Mouse (Mus musculus) right cerebral cortex, adult 18-20 months (tissue): ENCODE measurements around the gene Auts2.

ENCODE experiments used
- DNase-seq: peaks from one replicate; pipeline ENCODE4 v3.0.0; 2022; ENCODE audit warnings: mixed read lengths

The Auts2 gene

DNA sequence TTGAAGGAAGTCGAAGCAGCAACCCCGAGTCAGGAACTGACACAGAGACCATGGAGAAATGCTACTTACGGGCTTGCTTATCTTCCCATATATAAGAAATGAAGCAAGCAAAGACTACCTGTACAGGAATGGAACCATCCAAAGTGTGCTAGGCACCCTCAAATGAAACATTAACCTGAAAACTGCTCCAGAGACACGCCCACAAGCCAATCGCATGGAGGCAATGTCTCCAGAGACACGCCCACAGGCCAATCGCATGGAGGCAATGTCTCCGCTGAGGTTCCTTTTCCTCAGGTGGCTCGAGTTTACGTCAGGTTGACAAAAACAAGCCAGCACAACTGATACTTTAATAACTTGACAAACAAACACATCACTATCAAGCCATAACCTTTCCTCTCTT lies 379.2 kb downstream of the Auts2 start:
- no peak for DNase-seq

DNA sequence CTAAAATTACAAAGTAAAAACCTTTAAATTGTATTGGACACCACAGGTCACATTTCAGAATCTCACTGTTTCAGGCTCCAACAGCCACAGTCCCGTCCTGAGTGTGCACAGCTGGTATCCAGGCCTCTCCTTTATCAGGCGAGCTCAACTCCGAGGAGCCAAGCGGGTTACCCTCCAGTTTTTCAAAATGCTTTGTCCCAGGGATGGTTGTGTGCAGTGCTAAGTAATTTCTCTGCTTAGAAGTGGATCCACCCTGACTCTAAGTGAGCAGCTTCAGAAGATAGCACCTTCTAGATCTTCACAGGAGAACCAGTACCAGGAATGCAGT lies 381.0 kb downstream of the Auts2 start:
- DNase-seq, result no peak

DNA sequence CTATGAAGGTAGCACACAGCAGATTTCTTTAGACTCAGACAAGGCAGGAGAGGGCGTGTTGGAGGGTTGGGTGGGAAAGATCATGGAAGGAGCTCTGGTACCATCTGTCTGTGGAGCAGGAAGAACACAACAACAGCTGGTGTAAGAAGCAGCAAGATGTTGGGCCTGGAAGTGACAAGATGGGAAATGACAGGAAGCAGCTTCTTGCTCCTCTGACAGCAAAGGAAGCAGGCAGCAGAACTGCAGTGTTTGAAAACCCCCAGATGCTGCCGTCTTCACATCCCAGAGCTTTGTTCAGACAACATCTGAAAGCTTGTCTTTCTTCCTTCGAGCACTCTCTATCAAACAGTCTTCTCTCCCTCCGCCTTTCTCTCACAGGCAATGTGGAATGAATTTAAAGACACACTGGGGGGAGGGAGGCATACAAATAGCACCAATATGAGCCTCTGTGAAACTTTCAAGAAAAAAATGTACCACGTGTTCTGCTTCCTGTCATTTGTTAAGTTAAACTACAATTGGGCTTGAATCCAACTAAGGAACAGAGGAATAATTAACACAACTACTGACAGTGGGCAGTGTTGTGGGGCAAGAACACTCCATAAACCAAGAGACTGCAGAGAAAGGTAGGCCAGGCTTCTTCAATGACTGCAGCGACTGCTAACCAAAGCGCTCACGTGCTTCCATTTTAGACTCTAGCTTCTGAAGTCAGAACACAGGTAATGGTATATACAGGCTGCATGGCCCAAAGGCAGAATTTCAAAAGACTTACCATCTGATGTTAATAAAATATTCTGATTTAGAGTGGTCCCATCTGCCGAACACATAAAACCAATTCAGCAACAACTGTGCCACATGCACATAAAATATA lies 381.6 kb downstream of the Auts2 start:
- DNase-seq, result peak; percentile 75

DNA sequence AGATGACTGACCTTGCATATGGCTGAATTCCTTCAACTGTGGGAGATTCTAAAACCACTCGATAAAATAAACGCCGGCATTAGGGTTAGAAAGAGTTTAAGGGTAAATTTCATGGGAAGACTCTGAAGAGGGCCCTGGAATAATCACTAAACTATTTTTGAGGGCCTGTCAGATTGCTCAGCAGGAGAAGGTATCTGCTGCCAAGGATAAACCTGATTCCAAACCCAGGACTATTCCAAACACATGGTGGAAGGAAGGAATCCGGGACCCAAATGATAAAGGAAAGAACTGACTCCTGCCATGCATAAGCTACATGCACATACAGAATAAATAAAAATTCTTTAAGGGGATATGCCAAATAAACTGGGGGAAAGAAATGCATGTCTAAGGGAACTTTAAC lies 399.0 kb downstream of the Auts2 start:
- DNase-seq, result no peak

DNA sequence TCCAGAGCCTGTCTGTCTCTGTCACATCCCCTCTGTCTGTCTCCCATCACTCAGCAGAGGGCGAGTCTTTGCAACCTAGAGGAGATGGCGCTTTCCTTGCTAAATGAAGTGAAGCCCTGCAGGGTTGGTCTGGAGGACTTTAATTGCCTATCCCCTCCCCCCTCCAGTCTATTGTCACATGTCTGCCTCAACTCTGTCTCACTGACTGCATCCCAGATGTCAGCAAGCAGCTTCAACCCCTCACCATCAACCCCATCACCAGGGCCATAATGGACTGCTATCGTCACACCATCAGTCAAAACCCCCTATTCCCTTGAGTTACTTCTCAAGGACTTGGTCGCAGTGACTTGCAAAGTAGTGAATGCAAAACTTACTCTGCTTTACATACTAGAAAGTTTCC lies 402.3 kb downstream of the Auts2 start:
- no peak for DNase-seq

DNA sequence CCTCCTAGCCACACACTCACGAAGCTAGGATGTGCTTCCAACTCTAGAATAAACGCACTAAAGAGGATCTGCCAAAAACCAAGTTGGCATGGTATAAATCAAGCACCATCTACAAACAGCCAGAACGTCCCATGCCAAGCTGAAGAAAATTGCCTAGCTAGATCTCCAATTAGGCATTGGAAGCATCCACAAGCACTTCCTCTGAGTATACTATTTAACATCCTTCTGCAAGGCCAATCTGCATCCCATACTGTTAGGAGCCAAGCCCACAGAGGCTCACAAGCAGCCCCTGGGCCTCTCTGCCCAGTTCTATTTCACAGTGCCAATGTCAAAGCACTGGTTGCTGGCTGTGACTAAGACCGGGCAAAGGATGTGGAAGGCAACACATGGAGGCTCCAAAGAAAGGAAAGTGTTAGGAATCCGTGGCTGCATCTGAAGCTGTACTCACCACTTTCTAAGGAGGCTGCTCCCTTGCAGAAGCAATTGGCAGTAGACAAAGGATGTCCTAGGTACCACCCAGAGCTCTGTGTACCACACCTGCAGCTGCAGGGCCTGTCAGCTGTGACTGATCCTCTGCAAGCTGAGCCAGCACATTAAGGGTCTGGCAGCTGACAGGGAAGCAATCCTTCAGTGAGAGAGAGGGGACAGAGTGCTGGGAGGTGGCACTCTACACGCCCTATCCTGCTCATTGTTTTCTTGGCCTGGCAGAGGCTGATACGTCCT lies 407.0 kb downstream of the Auts2 start:
- peak; percentile 29 for DNase-seq

DNA sequence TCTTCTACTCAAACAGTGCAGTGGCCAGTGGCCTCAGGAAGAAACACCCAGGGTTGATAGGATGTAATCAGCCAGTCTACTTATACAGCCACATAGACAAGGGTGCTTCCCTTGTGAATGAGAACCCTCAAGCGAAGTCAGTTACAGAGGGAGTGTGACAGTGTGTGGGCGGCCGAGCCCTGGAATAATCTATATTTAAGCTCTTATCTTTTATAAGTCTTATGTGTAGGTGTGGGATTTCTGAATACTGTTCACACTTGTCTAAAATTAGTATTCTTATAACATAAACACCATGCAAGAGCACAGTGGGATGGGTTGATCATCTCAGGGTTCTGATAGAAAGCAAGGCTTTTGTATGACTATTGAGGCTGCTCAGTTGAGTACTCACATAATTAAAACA lies 411.2 kb downstream of the Auts2 start:
- DNase-seq, result peak; percentile 69

DNA sequence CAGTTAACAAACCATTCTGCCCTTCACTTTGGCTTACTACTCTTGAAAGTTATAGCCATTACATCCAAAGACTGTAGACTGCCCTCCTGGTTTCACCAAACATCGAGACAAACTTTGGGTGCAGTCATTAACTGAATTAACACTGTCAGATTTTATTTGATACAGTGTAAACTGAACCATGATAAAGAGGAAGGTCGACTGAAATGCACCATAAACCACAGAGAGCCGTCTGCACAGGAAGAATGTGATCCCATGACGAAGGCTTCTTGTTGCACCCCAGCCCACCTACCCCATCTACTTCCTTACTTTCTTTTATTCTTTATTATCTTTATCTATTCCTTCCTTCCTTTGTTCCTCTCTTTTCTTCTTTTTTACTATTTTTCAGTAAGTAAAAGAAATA lies 412.6 kb downstream of the Auts2 start:
- DNase-seq, result no peak

DNA sequence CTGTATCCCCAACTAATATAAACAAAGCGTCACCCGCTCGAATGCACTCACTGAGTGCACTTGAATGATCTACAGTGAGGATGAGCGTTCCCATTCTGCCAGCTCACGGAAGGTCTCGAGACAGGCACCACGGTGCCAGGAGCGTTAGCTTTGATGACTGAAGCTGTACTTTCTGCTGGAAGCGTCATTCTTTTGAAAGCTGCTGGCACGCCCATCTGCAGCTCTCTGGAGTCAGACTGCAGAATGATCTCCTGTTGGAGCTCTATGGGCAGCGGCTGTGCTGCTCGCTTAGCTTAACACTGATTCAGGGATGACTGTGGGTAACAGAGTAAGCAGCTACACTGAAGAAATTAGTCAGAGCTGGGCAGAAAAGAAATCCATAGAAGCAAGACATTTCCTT lies 416.5 kb downstream of the Auts2 start:
- no peak for DNase-seq

DNA sequence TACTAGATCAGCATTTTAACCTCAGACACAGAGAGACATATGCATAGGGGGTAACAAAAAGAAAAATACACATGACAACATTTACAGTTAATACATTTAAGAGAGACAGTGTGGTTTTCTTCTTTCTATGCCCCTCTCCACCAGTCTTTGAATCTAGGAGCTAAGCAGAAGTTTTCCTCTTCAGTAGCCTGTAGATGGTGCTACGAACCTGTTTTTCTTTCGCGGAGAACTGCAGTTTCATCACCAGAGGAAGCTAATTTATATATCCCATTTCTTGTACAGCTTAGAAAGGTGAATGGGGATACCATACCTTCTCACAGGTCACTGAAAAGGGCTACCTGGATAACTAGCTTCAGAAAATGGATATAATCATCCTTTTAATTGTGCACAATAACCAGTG lies 427.5 kb downstream of the Auts2 start:
- DNase-seq, result peak; percentile 24

DNA sequence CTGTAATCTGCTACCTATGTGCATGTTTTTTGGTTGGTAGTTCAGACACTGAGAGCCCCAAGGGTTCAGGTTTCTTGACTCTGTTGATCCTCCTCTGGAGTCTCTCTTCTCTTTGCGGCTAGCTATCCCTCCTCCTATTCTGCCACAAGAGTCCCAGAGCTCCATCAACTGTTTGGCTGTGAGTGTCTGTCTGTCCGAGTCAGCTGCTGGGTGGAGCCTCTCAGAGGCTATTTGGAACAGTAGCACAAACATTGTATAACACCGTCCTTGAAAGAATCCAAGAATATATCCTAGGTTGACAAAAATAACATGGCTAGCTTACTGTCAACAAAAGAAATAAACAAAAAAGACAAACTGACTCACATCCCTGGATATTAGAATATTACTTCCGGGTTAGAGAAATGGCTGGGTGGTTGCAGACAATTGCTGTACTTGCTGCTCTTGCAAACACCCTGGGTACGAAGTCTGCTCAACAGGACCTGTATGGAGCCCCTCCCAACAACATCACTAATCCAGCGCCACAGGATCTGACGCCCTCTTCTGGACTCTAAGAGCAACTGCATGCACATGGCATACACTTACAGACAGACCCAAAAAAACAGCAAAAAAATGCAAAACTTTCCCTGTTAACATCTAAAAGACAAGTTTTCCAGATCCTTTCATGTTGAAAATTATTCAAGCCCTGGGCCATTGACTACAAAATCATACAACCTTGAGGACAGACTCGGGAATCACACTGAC lies 428.4 kb downstream of the Auts2 start:
- DNase-seq, result no peak

DNA sequence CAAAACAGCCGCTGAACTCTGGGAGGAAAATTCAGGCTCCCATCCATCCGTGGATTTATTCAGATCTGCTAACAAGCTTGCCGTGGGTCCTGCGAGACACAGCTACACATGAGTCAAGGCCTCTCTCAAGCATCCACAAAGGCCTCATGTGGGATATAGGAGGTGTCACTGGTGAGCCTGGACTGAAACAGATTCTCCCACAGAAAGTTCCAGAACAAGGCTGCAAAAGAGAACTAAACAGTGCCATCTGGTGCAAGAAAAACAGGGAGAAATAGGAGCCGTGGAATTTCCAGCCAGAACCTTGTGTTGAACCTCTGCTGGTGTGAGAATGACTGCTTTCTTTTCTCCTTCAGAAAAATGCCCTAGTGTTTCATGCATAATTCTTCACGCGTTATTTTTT lies 429.7 kb downstream of the Auts2 start:
- peak; percentile 56 for DNase-seq

DNA sequence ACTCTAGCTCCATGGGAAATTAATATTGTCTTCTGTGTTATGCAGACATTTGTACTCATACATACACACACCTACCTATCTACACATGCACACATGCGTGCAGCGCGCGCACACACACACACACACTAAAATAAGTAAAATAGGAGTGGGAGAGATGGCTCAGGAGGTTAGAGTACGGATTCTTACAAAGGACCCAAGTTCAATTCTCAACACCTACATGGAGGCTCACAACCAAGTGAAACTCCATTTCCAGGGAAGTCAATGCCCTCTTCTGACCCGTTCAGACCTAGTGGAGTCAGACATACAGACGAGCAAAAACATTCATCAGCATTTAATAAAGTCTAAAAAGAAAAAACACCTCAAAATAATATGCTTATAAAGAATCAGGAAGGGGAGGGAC lies 430.5 kb downstream of the Auts2 start:
- DNase-seq, result no peak

DNA sequence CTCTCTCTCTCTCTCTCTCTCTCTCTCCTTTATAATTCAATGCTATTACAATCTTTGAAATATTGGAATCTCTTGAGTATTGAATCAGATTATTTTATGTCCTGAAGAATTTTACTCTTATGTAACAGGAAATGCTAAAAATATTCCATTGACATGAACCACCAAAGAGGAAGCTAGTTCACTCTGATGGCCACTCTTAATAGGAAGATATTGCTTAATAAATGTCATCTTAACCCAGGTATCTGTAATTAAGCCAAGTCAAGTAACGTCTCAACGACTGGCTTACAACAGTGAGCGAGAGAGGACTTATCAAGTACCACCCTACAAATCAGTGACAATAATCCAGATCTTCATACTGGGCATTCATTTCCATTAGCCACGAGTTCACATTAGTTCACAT lies 440.7 kb downstream of the Auts2 start:
- no peak for DNase-seq

DNA sequence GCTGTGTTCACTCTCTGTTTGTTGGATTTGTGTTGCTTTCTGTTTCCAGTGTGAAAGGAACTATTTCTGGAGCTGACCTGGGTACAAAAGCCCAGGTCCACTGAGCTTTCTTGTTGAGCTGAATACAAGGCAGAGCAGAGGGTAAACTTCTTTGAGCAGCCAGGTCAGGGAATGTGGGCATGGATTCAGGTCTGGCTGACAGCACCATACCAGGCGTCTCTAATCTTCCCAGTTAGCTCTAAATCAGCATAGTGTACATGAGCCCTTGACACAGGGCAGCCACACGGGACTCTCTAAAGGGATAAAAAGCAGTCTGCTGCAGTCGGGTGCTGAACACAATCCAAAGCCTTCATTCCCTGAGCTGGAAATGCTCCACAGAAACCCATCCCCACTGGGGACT lies 444.7 kb downstream of the Auts2 start:
- DNase-seq, result no peak

DNA sequence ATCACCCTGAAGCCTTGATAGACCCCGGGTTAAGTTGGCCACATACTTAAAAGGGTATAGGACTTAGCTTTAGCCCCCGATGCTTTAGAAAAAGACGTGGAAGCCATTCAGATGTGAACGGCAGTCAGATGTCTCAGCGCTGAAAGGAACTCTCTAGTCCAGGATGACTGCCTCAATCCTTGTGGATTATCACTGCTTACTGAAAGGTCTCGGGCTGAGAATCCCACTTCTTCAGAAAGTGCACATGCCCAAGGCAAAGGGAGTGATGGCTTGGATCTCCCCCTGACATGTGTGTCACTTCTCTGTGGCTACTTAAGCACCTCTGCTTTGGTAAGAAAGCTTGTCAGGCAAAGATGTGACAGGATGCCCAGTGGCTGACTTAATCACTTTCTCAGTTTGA lies 450.4 kb downstream of the Auts2 start:
- DNase-seq, result no peak

DNA sequence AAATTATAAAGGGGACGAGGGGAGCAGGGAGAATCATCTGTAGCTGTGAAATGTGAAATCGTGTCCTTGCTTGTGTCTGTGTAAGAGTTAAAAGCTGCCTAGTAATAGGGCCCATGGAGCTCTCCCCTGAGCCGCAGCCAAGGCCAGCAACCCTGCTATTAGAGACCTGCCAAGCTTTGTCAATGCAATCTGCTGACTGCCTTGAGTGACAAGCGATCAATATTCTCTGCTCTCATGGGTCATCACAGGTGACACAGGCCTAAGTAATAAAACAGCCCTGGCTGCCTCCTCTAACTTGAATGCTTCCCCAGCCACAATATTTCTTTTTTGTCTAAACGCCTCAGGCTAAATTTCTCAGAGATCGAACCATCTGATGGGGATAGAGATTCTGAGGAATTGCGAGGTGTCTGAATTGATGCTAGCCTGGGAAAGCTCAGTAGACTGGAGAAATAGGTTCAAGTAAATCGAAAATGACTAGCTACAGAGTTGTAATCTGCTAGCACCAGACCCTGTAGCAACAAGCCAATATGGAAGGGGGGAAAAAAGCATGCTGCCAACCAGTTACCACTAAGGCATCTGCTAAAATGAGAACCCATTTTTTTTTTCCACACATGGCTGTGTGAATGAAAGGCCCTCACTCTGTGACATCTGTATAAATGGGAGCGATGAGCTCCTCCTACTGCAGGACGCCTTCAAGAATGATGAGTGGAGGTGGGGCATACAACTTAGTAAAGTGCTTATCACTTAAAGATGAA lies 453.5 kb downstream of the Auts2 start:
- DNase-seq, result no peak

DNA sequence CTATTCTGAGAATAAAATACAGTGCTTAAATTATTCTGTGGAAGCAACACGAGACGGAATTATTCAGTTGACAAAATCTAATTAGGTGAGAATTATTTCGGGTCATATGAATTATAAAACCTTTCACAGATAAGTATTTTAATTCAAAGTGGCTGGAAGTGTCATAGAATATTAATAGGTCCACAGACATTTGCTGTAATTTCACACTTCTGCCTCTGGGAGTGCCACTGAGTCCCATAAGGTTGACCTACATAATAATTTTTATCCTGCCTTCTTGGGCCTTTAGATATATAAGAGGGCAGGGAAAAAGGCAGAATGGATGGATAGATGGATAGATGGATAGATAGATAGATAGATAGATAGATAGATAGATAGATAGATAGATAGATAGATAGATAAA lies 454.6 kb downstream of the Auts2 start:
- no peak for DNase-seq

DNA sequence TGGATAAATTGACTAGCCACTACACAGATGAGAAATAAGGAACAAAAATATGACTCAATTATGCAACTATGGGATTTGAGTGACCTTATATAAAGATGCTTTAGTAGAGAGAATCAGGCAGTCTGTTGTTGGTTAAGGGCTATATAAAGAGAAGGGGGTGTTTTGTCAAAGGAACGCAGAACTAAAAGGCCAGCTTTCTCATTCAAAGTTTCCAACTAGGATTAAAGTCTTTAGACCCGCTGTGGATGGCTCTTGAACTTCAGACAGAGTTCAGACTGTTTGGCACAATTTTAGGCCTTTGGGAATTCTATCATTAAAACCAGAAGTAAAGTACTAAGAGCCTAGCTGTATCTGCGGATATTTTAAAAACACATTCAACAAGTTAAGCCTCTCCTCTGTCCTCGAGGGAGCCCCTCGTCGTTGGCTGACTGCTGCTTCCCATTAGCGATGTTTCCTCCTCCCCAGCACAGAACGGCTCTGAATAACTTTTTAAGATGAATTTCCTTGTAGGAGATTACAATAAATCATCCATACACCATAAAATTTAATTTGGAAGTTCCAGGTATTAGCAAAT lies 459.3 kb downstream of the Auts2 start:
- no peak for DNase-seq

DNA sequence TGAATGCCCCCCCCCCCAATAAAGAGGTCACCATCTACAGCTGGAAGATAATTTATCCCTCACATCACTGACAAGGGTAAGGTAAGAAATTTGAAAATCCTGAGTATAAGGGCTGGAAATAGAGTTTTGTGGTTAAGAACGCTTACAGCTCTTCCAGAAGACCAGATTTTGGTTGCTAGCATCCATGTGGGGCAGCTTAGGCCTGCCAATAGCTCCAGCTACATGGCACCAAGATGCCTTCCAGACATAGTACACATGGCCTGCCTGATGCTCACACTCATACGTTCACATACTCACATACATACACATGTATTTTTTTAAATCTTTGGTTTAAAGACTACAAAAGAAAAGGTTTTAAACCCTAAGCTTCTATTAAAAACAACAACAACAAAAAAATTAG lies 467.2 kb downstream of the Auts2 start:
- no peak for DNase-seq

DNA sequence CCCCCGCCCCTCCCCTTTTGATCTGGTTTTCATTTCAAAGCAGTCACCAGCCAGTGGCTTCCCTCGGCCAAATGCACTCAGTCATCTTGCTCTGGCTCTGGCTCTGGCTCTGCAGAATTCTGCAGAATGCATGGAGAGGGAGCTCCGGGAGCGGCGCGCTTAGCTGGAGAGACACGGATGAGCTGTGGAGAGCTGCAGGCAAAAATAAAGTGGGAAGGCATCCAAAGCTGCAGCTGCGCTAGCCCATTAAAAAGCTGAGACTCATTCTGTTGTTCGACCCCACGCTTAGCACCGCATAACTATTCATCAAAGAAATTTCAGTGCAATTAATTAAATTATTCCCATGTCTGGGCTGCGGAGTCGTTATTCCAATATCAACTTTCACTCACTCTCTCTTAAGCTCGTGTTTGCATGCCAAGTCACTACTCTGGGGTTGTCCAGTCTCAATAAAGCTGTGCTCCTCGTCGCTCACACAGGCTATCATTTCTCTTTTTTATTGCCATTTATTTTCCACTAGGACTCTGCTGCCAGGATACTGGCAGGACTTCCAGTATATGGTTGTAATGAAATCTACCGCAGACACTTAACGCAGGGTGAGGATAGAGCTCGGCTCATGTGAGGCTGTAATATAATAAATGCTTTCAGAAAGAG lies 468.3 kb downstream of the Auts2 start:
- peak; percentile 82 for DNase-seq

DNA sequence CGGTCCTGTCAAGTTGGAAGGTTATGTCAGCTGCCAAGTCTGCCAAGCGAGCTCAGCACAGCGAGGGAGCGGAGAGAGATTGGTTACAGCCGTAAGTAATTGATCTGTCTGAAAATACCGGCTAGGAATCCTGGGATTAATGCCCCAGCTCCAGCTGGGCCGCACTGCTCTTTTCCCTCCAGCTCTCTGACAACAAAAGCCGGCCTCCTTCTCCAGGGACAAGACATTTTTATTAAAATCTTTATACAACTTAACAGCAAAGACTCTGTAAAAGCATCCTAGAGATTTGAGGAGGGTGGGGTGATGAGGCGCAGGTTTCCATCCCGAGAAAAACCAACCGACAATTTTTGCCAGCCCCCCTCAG lies 468.8 kb downstream of the Auts2 start:
- no peak for DNase-seq
